Mouse (Mus musculus) lung, adult 2 months (tissue): ENCODE data around the gene Thoc6. TPM values are rescaled to one million over a fixed set of nuclear protein-coding genes. Genes with fewer than 3 reads are reported as not detected.

Experiments
- DNase-seq: peaks from one replicate; pipeline ENCODE4 v3.0.0; 2022
- H3K4me1 ChIP-seq: fragments of 200-500 bp; 2 replicates; pipeline ENCODE4 v1.6.1; 2011; ENCODE audit warnings: low read length; ENCODE audit not compliant: control insufficient read depth, insufficient read depth
- H3K4me3 ChIP-seq: fragments of 200-500 bp; replicated peaks from 2 replicates; pipeline ENCODE3; 2011; ENCODE audit warnings: low read depth, mild to moderate bottlenecking, control low read depth, low read length; ENCODE audit errors: extremely low read depth
- CTCF ChIP-seq: fragments of 200-500 bp; IDR thresholded peaks from 2 replicates; pipeline ENCODE4 v1.5.1; 2011; ENCODE audit warnings: mild to moderate bottlenecking, low read length, control low read depth; ENCODE audit not compliant: insufficient read depth
- POLR2A ChIP-seq: fragments of 200-500 bp; IDR thresholded peaks from 2 replicates; pipeline ENCODE4 v1.6.1; 2011; ENCODE audit warnings: low read depth, mild to moderate bottlenecking, control low read depth, low read length, borderline replicate concordance; ENCODE audit errors: extremely low read depth
- WGBS: fragments of 180-500 bp; shearing (Covaris S2); methylation state at CpG from one replicate; pipeline ENCODE4 v1.1.7; 2018; 5-methylcytosine and 5-hydroxymethylcytosine counted together
- polyA plus RNA-seq: library from polyadenylated mRNA; depleted of rRNA; stranded (reverse); fragments of >200 nt; gene quantifications from 2 replicates; pipeline ENCODE4 v1.2.3, GENCODE M21; 2012; rRNA removed

Gene Thoc6
- polyA plus RNA-seq: 18.1 and 20.6 TPM in 2 replicates

- Histone ChIP-seq H3K4me1 (peaks cover 3% of the 10 kb centered on the region), H3K4me3 (peak within 1 kb of the TSS; percentile 99)
- no peak for TF ChIP-seq CTCF
- peak; percentile 87; the same call in 1 of the 2 replicates for TF ChIP-seq POLR2A
- WGBS: under 1% methylated on average over 45 of the region's 45 CpGs
- DNase-seq: peak; percentile 94
Observed at GRCm38 (mm10) chr17:23673424-23674073, at the start of gene Thoc6, which contains the start of gene Hcfc1r1. TSS of gene Thoc6 (minus strand) at chr17:23673882. TSS of gene Hcfc1r1 (plus strand) at chr17:23673596.

- WGBS: 70% methylated on average over 7 of the region's 7 CpGs
- Histone ChIP-seq H3K4me3 (no peak within 1 kb of the TSS), H3K4me1 (peaks cover 3% of the 10 kb centered on the region; the same call in 1 of the 2 replicates)
- DNase-seq: no peak
- TF ChIP-seq CTCF: no peak
- no peak for TF ChIP-seq POLR2A
Observed at GRCm38 (mm10) chr17:23722376-23723125, 48.9 kb upstream of the Thoc6 start, which contains the start of gene 1520401A03Rik. TSS of gene 1520401A03Rik (minus strand) at chr17:23722783.

GRCm38 (mm10) chr17:23721886-23722285 is 48.2 kb upstream of the Thoc6 start:
- Histone ChIP-seq H3K4me1 (peaks cover 2% of the 10 kb centered on the region; the same call in 1 of the 2 replicates), H3K4me3 (no peak overlapping the region)
- DNase-seq: no peak
- 89% methylated on average over 2 of the region's 2 CpGs for WGBS
- TF ChIP-seq CTCF: no peak
- no peak for TF ChIP-seq POLR2A

- 33% methylated on average over 1 of the region's 1 CpGs for WGBS
- H3K4me3 ChIP-seq: no peak overlapping the region
- no peak for TF ChIP-seq CTCF
- TF ChIP-seq POLR2A: no peak
- DNase-seq: no peak
- H3K4me1 ChIP-seq: no peaks in the 10 kb centered on the region
Observed at GRCm38 (mm10) chr17:23719455-23719854, 45.8 kb upstream of the Thoc6 start.

GRCm38 (mm10) chr17:23717003-23717402 is 43.3 kb upstream of the Thoc6 start:
- H3K4me1 ChIP-seq: no peaks in the 10 kb centered on the region
- no peak overlapping the region for H3K4me3 ChIP-seq
- 42% methylated on average over 2 of the region's 2 CpGs for WGBS
- TF ChIP-seq CTCF (no peak), POLR2A (no peak)
- DNase-seq: no peak

GRCm38 (mm10) chr17:23706212-23706611 is 32.5 kb upstream of the Thoc6 start:
- Histone ChIP-seq H3K4me1 (no peaks in the 10 kb centered on the region), H3K4me3 (no peak overlapping the region)
- TF ChIP-seq POLR2A (no peak), CTCF (peak; percentile 84)
- 0% methylated on average over 3 of the region's 3 CpGs for WGBS
- DNase-seq: peak; percentile 75

- H3K4me1 ChIP-seq: no peaks in the 10 kb centered on the region
- 80% methylated on average over 5 of the region's 7 CpGs for WGBS
- no peak for DNase-seq
- no peak overlapping the region for H3K4me3 ChIP-seq
- TF ChIP-seq CTCF: no peak
- no peak for TF ChIP-seq POLR2A
Observed at GRCm38 (mm10) chr17:23705525-23706104, 31.9 kb upstream of the Thoc6 start.

GRCm38 (mm10) chr17:23704741-23705140 is 31.1 kb upstream of the Thoc6 start:
- Histone ChIP-seq H3K4me1 (no peaks in the 10 kb centered on the region), H3K4me3 (no peak overlapping the region)
- DNase-seq: no peak
- 45% methylated on average over 7 of the region's 7 CpGs for WGBS
- TF ChIP-seq POLR2A: no peak
- TF ChIP-seq CTCF: no peak

GRCm38 (mm10) chr17:23703301-23703700 is 29.6 kb upstream of the Thoc6 start:
- Histone ChIP-seq H3K4me1 (peaks cover 5% of the 10 kb centered on the region), H3K4me3 (no peak overlapping the region)
- no peak for TF ChIP-seq CTCF
- TF ChIP-seq POLR2A: no peak
- DNase-seq: no peak
- 83% methylated on average over 9 of the region's 9 CpGs for WGBS

GRCm38 (mm10) chr17:23700079-23700478 is 26.4 kb upstream of the Thoc6 start:
- Histone ChIP-seq H3K4me3 (peak overlapping the region; percentile 40), H3K4me1 (peaks cover 5% of the 10 kb centered on the region)
- TF ChIP-seq CTCF: peak; percentile 69
- TF ChIP-seq POLR2A: no peak
- peak; percentile 80 for DNase-seq
- WGBS: under 1% methylated on average over 24 of the region's 28 CpGs
